Mouse (Mus musculus) cerebellum, adult 2 months (tissue): ENCODE data around the gene Agap1.

Experiments used
- CTCF ChIP-seq: fragments of 200-500 bp; IDR thresholded peaks from 2 replicates; pipeline ENCODE4 v1.5.1; 2011; ENCODE audit warnings: low read depth, mild to moderate bottlenecking, control low read depth, low read length, moderate library complexity, borderline replicate concordance; ENCODE audit not compliant: insufficient read depth
- POLR2A ChIP-seq: fragments of 200-500 bp; IDR thresholded peaks from 2 replicates; pipeline ENCODE4 v1.6.1; 2011; ENCODE audit warnings: low read length, control low read depth, borderline replicate concordance; ENCODE audit not compliant: insufficient read depth

GRCm38 (mm10) chr1:89876346-89877072 lies 421.9 kb downstream of the Agap1 start:
- TF ChIP-seq POLR2A (no peak), CTCF (no peak)
